Mouse (Mus musculus): ENCODE results near the gene Sycp2l. TPM values are rescaled to one million over a fixed set of nuclear protein-coding genes. Genes with fewer than 3 reads are reported as not detected.
"Not testable (repeated sequence)": the region's sequence is repeated elsewhere in the genome, so short reads cannot be mapped to it uniquely, and the experiment has no call there.

The Sycp2l gene
- polyA plus RNA-seq, 1 experiment from 2014 or later, result 0.29 TPM

DNA sequence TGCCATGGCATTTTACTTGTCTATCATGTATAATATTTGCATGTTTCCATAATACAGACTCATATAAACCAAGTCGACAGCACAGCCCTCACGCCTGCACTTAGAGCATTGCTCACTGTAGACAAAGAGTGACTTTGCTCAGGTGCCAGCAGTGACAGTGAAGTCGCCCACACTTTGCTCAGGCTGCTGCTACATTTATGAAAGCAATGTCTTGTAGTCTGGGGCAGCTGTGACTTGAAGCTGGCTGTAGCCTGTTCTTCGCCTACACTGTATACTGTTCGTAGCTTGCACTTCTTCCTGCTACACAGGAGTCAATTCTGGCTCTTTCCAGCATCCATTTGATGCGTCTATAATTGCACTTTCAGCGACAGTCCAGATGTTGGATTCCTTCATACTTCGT is 15.0 kb downstream of the Sycp2l start:
- Histone ChIP-seq H3K27me3 (no peaks in the 10 kb centered on the region), H3K9ac (no peak overlapping the region), H3K4me3 (no peak overlapping the region), H3K9me3 (no peaks in the 10 kb centered on the region), H3K27ac (no peak overlapping the region), H3K4me2 (replicated peaks) (no peak overlapping the region), H3K36me3 (no peaks in the 10 kb centered on the region), H3K4me1 (no peaks in the 10 kb centered on the region)
- WGBS, result 83% methylated on average over 8 of the region's 8 CpGs
- no peak for ATAC-seq (ENCODE audit: insufficient number of reproducible peaks, insufficient read depth, low FRiP score, low TSS enrichment)

DNA sequence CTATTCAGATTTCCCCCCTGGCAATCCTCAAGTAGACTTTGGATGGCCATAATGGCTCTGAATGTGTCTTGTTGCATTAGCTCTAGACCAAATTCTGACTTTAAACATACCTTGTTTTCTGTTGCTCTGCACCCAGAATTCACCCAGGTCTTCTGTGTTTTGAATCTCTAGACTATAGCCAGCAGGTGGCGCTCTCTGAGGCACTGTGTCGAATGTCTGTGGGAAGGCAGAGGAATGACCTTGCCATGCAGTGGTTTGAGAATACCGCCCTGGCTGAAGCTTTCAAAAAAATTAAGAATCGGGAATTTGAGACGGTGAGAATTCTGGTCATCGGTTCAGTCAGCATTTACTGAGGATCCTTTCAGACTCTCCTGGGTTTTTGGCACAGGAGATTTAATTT is 20.8 kb downstream of the Sycp2l start:
- Histone ChIP-seq H3K4me2 (replicated peaks) (no peak overlapping the region), H3K27me3 (0 out of 2 replicates have a peak, but pooled peaks cover 3% of the 10 kb centered on the region), H3K9me3 (no peaks in the 10 kb centered on the region), H3K4me3 (no peak overlapping the region), H3K36me3 (no peaks in the 10 kb centered on the region), H3K4me1 (no peaks in the 10 kb centered on the region), H3K27ac (no peak overlapping the region), H3K9ac (no peak overlapping the region)
- WGBS, result 7% methylated on average over 6 of the region's 6 CpGs
- ATAC-seq (ENCODE audit: insufficient number of reproducible peaks, insufficient read depth, low FRiP score, low TSS enrichment), result no peak

DNA sequence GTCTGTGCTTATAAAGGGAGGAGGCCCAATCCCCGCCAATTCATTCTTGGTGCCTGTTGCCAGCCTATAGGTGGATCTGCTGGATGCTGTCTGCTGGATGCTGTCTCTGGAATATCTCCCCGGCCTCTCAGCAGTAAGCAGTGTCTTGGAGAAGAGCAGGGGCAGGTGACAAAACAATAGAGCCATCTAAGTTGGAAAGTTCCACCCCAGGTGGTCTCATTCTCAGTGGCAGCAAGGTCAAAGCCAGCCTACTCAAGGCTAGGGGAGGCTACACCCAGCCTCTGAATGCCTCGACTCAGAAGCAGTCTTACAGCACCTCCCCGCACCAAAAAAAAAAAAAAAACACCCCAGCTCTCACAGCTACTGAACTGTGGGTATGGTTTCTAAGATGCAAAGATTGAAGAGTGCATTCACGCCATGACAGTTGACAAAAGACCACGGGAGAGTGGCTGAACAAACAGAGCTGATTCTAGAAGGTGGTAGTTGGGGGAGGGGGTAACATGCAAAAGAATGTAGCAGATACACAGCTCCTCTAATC is 31.4 kb downstream of the Sycp2l start:
- 80% methylated on average over 6 of the region's 6 CpGs for WGBS

DNA sequence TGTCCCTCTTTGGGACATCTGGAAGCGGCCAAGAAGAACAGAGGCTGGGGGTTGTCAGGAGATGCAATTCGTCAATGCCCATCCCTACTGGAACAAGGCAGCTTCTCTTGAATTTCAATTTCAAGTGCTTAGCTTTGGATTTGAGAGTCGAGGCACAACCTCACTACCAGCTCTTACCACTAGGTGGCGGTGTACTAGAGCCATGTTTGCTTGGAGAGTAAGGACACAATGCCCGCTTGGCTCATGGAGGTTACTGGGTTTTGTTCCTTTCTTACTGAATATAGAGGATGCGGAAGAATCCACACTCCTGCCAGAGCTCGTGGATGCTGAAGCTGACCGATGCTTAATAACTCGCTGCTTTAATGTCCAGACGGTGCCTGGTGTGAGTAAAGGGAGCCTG is 32.2 kb downstream of the Sycp2l start:
- Histone ChIP-seq H3K4me2 (replicated peaks) (no peak overlapping the region), H3K4me3 (no peak overlapping the region), H3K27me3 (no peaks in the 10 kb centered on the region), H3K36me3 (no peaks in the 10 kb centered on the region), H3K4me1 (no peaks in the 10 kb centered on the region), H3K27ac (no peak overlapping the region), H3K9ac (no peak overlapping the region), H3K9me3 (no peaks in the 10 kb centered on the region)
- WGBS, result 77% methylated on average over 10 of the region's 10 CpGs
- no peak for ATAC-seq (ENCODE audit: insufficient number of reproducible peaks, insufficient read depth, low FRiP score, low TSS enrichment)

More for the DNA sequence above, 31.4 kb downstream of the Sycp2l start:
- no peak overlapping the region for H3K4me3 ChIP-seq
- no peak overlapping the region for H3K27ac ChIP-seq
- H3K9me3 ChIP-seq, result no peaks in the 10 kb centered on the region
- no peaks in the 10 kb centered on the region for H3K27me3 ChIP-seq
- no peak overlapping the region for H3K9ac ChIP-seq
- no peaks in the 10 kb centered on the region for H3K36me3 ChIP-seq
- no peaks in the 10 kb centered on the region for H3K4me1 ChIP-seq
- H3K4me2 ChIP-seq (replicated peaks), result no peak overlapping the region
- ATAC-seq (ENCODE audit: insufficient number of reproducible peaks, insufficient read depth, low FRiP score, low TSS enrichment), result no peak

DNA sequence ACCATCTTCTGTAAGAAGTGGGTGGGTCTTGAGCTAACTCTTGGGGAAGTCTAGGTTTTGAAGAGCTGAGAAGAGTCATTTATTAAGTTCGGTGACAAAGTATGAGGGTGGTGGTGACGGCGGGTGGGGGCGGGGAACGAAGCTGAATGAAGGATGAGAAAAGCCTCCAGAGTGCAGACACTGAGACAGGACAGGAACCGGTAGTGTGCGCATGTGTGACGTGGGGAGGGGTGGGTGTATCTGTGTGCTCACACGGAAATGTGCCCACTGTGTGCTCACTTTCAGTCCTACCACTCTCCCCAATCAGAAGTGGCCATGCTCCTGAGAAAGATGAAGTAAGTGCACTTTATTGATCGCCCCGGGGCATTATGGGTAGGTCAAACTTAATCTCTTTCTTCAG is 39.0 kb downstream of the Sycp2l start:
- 88% methylated on average over 11 of the region's 11 CpGs for WGBS
- H3K27ac ChIP-seq, result no peak overlapping the region
- H3K36me3 ChIP-seq, result no peaks in the 10 kb centered on the region
- no peaks in the 10 kb centered on the region for H3K4me1 ChIP-seq
- ATAC-seq (ENCODE audit: insufficient number of reproducible peaks, insufficient read depth, low FRiP score, low TSS enrichment), result no peak
- no peaks in the 10 kb centered on the region for H3K9me3 ChIP-seq
- H3K27me3 ChIP-seq, result no peaks in the 10 kb centered on the region
- H3K4me2 ChIP-seq (replicated peaks), result no peak overlapping the region
- H3K4me3 ChIP-seq, result no peak overlapping the region
- H3K9ac ChIP-seq, result no peak overlapping the region

DNA sequence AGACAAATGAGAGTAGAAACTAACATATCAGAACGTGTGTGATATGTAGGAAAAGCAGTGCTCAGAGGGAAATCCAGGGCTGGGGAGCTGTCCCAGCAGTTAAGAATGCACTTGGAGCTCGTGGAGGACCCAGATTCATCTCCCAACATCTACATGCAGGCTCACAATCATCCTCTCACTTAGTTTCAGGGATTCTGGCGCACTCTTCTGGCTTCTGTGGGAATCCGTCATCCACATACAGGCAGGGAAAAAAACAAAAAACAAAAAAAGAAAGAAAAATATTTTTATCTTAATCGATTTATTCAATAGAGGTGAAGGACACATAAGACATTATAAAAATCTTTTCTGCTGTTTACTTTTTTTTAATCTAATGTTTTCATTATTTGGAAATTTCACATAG is 44.3 kb downstream of the Sycp2l start:
- Histone ChIP-seq H3K27me3 (no peaks in the 10 kb centered on the region), H3K27ac (no peak overlapping the region), H3K9me3 (no peaks in the 10 kb centered on the region), H3K4me3 (no peak overlapping the region), H3K9ac (no peak overlapping the region), H3K4me1 (no peaks in the 10 kb centered on the region), H3K36me3 (no peaks in the 10 kb centered on the region), H3K4me2 (replicated peaks) (no peak overlapping the region)
- WGBS, result 77% methylated on average over 5 of the region's 5 CpGs
- ATAC-seq (ENCODE audit: insufficient number of reproducible peaks, insufficient read depth, low FRiP score, low TSS enrichment), result no peak

DNA sequence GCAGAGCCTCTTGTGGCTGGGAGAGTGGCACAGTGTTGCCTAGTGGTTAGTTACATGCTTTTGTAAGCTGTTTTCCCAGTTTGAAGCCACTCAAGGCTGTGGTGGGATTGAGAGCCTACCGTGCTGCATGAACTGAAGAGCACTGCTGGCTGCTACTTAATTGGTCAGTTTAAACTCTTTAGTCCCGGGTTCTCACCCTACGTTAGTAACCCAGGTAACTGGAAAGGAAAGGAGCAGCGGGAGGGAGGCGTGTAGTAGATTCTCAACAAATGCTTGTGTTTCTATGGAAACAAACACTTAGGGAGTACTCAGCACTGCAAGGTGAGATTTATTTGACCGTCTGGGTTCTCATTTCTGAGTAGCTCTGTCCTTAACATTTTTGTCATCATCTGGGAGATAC is 73.8 kb downstream of the Sycp2l start:
- Histone ChIP-seq H3K27me3 (no peaks in the 10 kb centered on the region), H3K9ac (no peak overlapping the region), H3K4me2 (replicated peaks) (no peak overlapping the region), H3K4me1 (no peaks in the 10 kb centered on the region), H3K36me3 (no peaks in the 10 kb centered on the region), H3K4me3 (no peak overlapping the region), H3K9me3 (no peaks in the 10 kb centered on the region), H3K27ac (no peak overlapping the region)
- 80% methylated on average over 6 of the region's 6 CpGs for WGBS
- no peak for ATAC-seq (ENCODE audit: insufficient number of reproducible peaks, insufficient read depth, low FRiP score, low TSS enrichment)

DNA sequence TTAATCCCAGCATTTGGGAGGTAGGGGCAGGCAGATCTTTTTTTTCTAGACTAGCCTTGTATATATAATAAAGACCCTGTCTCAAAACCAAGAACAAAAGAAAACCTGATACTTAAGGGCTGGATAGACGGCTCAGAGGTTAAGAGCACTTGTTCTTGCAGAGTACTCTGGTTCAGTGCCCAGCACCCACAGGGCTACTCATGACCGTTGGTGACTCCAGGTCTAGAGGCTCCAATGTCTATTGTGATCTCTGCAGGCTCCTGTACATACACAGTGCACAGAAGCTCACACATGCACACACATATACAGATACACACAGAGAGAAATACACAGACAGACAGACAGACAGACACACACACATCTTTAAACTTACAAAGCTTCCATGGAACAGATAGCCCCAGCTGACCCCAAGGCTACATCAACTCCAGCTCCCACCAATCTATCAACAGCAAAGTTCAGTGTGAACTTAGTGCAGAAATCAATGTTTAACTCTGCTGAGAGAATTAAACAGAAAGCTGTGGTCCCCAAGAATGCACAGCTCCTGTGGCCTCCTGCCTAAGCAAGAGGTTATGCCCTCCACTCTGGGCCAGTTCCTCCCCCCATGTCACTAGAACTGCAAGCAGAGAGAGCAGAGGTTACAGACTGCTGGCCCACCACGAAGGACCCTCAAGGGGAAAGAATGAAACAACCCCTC is 81.7 kb downstream of the Sycp2l start:
- no peak for ATAC-seq (ENCODE audit: insufficient number of reproducible peaks, insufficient read depth, low FRiP score, low TSS enrichment)
- Histone ChIP-seq H3K36me3 (no peaks in the 10 kb centered on the region), H3K9me3 (no peaks in the 10 kb centered on the region), H3K4me2 (replicated peaks) (no peak overlapping the region), H3K27ac (no peak overlapping the region), H3K27me3 (no peaks in the 10 kb centered on the region), H3K9ac (no peak overlapping the region), H3K4me3 (no peak overlapping the region), H3K4me1 (no peaks in the 10 kb centered on the region)
- 76% methylated on average over 3 of the region's 3 CpGs for WGBS

DNA sequence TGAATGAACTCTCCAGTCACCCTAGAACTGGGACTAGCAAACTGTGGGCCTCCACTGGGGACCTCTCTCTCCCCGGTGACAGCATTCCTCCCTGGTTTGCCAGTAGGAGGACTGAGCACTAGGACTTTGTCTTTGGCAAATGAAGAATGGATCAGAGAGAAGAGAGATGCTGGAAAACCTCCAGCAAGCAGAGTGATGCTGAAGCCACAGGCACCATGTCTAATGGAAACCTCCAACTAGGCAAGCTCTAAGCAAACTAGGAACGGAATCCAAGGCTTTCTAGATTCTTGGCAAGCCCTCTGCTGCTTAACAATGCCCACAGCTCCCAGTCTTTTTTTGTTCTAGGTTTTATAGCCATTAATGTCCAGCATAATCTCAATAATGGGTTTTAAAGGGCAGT is 86.8 kb downstream of the Sycp2l start:
- H3K36me3 ChIP-seq, result no peaks in the 10 kb centered on the region
- no peak overlapping the region for H3K27ac ChIP-seq
- no peak overlapping the region for H3K4me3 ChIP-seq
- no peaks in the 10 kb centered on the region for H3K9me3 ChIP-seq
- 0 out of 2 replicates have a peak, but pooled peaks cover 5% of the 10 kb centered on the region for H3K4me1 ChIP-seq
- 76% methylated on average over 2 of the region's 2 CpGs for WGBS
- H3K9ac ChIP-seq, result no peak overlapping the region
- no peak for ATAC-seq (ENCODE audit: insufficient number of reproducible peaks, insufficient read depth, low FRiP score, low TSS enrichment)
- no peaks in the 10 kb centered on the region for H3K27me3 ChIP-seq
- H3K4me2 ChIP-seq (replicated peaks), result no peak overlapping the region

DNA sequence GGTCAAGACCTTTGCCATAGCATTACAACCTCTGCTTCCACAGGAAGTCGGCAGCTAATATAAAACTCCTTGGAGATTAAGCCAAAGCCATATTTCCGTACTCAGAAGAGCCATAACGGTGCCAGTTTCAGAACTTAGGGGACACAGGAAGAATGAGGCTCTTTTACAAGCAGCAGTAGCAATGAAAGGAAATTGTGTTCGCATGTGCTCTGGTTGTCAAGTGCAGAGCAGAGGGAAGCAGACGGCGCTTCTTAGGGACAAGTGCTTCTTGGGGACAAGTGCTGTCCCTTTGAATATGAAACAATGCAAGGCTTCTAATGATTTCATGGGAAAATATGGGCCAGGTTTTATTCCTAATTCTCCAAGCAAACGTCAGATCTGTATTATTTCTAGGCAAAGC is 89.2 kb downstream of the Sycp2l start:
- no peak overlapping the region for H3K27ac ChIP-seq
- H3K9ac ChIP-seq, result no peak overlapping the region
- H3K4me2 ChIP-seq (replicated peaks), result no peak overlapping the region
- H3K4me1 ChIP-seq, result 0 out of 2 replicates have a peak, but pooled peaks cover 5% of the 10 kb centered on the region
- ATAC-seq (ENCODE audit: insufficient number of reproducible peaks, insufficient read depth, low FRiP score, low TSS enrichment), result no peak
- no peaks in the 10 kb centered on the region for H3K9me3 ChIP-seq
- H3K36me3 ChIP-seq, result no peaks in the 10 kb centered on the region
- H3K4me3 ChIP-seq, result no peak overlapping the region
- 43% methylated on average over 7 of the region's 7 CpGs for WGBS
- H3K27me3 ChIP-seq, result no peaks in the 10 kb centered on the region

DNA sequence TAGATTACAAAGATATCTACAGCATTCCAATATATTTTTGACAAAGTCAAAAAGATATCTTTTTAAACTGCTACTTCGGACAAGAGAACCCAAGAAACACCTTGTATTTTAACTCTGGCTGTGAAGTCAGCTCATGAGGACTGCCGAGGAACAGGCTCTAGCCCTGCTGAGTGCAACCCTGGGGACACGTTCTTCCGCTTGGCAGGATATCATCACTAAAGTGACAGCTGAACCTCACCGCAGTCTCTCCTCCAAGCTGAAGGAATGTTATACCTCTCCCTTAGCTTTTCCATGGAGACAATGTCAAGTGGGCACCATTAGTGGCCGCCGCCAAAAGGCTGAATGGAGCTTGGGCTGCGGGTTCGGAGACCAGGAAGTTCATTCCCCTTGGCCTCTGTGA is 89.6 kb downstream of the Sycp2l start:
- Histone ChIP-seq H3K4me2 (replicated peaks) (no peak overlapping the region), H3K9ac (no peak overlapping the region), H3K4me3 (no peak overlapping the region), H3K27ac (no peak overlapping the region), H3K9me3 (no peaks in the 10 kb centered on the region), H3K27me3 (no peaks in the 10 kb centered on the region), H3K4me1 (0 out of 2 replicates have a peak, but pooled peaks cover 5% of the 10 kb centered on the region), H3K36me3 (no peaks in the 10 kb centered on the region)
- ATAC-seq (ENCODE audit: insufficient number of reproducible peaks, insufficient read depth, low FRiP score, low TSS enrichment), result no peak
- 62% methylated on average over 9 of the region's 9 CpGs for WGBS

DNA sequence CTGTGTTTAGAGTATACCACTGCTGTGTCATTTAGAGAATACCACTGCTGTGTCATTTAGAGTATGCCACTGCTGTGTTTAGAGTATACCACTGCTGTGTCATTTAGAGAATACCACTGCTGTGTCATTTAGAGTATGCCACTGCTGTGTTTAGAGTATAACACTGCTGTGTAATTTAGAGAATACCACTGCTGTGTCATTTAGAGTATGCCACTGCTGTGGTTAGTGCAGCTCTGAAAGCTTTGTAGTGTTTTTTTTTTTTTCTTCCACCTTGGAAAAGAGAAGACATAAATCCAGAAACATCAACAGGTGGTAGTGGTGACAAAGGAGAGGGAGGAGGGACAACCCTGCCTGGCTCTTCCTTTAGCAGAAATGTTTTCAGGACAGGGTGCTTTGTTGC is 91.5 kb downstream of the Sycp2l start:
- H3K4me2 ChIP-seq (replicated peaks); H3K36me3 ChIP-seq; H3K27ac ChIP-seq; ATAC-seq (ENCODE audit: insufficient number of reproducible peaks, insufficient read depth, low FRiP score, low TSS enrichment); H3K4me3 ChIP-seq; H3K9me3 ChIP-seq; H3K9ac ChIP-seq; H3K4me1 ChIP-seq; H3K27me3 ChIP-seq: not testable (repeated sequence)

Measured in embryonic facial prominence, embryonic 12.5 days (tissue).